Comparison of ENCODE assay signal across 21 mouse cellular contexts in the genomic region with DNA sequence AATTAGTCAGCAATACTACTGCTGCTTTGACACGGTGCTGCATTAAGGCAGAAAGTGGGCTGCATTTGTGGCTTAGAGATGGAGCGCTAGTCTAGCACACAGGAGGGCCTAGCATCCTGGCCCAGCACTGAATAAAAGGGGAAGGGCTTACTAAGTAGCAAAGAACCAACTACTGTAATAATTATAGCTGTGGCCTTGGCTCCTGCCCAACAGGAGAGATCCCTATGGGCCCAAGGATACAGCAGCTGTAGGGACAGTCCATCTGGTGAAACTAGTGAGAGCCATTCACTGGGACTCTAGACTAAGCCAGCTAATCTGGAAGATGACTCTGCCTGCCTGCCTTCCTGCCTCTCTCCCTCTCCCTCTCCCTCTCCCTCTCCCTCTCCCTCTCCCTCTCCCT. TPM values are rescaled to one million over a fixed set of nuclear protein-coding genes. Genes with fewer than 3 reads are reported as not detected.
DNase-seq lines count a peak whose midpoint lies in the region; ATAC-seq and TF ChIP-seq lines count a peak whose summit lies in the region.
"Had no signal": no experiment of that assay in that cellular context is flagged by ENCODE, and none has a peak within 500 bp of the region (broad histone marks: within the 10 kb centered on the region; RNA-seq: fewer than 3 reads in every experiment).

No protein-coding gene starts in this region.

- H3K4me2 ChIP-seq in forebrain, embryonic 14.5 days (ENCODE audit: low read length), result no peak overlapping the region
- H3K4me2 ChIP-seq in forebrain, postnatal 0 days (ENCODE audit: low read depth), result no peak overlapping the region
- no peak overlapping the region for H3K4me2 ChIP-seq in kidney, embryonic 14.5 days (replicated peaks; ENCODE audit: low read depth, low read length)
- H3K4me2 ChIP-seq: heart, embryonic 12.5 days; hindbrain, embryonic 12.5 days; lung, embryonic 15.5 days had no signal

- no peak for ATAC-seq in forebrain, embryonic 14.5 days
- no peak for ATAC-seq in forebrain, postnatal 0 days
- no peak for ATAC-seq in kidney, embryonic 14.5 days (ENCODE audit: low FRiP score, low TSS enrichment)

- intact Hi-C loops in left cerebral cortex, postnatal 4 days (cut with DNase I), result no loop called here

- no peak overlapping the region for H3K4me3 ChIP-seq in forebrain, embryonic 14.5 days (ENCODE audit: low read depth, low read length)
- H3K4me3 ChIP-seq in forebrain, postnatal 0 days (ENCODE audit: low read depth, low read length), result no peak overlapping the region
- no peak overlapping the region for H3K4me3 ChIP-seq in kidney, embryonic 14.5 days (ENCODE audit: low read length)
- H3K4me3 ChIP-seq: heart, embryonic 12.5 days; hindbrain, embryonic 12.5 days; lung, embryonic 15.5 days had no signal

- no peaks in the 10 kb centered on the region for H3K4me1 ChIP-seq in forebrain, embryonic 14.5 days (ENCODE audit: control insufficient read depth, insufficient read depth, low read length)
- no peaks in the 10 kb centered on the region for H3K4me1 ChIP-seq in forebrain, postnatal 0 days (ENCODE audit: insufficient read depth)
- H3K4me1 ChIP-seq in kidney, embryonic 14.5 days (ENCODE audit: control insufficient read depth, insufficient read depth, low read length), result no peaks in the 10 kb centered on the region
- H3K4me1 ChIP-seq: heart, embryonic 12.5 days; lung, embryonic 15.5 days had no signal

- no peak for TF ChIP-seq CTCF in forebrain, postnatal 0 days (IDR thresholded peaks at IDR 0.05; ENCODE audit: low read depth)

- H3K27me3 ChIP-seq in forebrain, embryonic 14.5 days (replicated peaks; ENCODE audit: control insufficient read depth, insufficient read depth, low read length), result no peaks in the 10 kb centered on the region
- no peaks in the 10 kb centered on the region for H3K27me3 ChIP-seq in forebrain, postnatal 0 days (ENCODE audit: insufficient read depth, low read length)
- H3K27me3 ChIP-seq in kidney, embryonic 14.5 days (ENCODE audit: control insufficient read depth, insufficient read depth, low read length), result no peaks in the 10 kb centered on the region
- H3K27me3 ChIP-seq: CH12.LX; hindbrain, embryonic 12.5 days; lung, embryonic 15.5 days had no signal

- no peak overlapping the region for H3K27ac ChIP-seq in forebrain, embryonic 14.5 days (ENCODE audit: low read depth, low read length)
- no peak overlapping the region for H3K27ac ChIP-seq in forebrain, postnatal 0 days (ENCODE audit: low read depth, low read length)
- no peak overlapping the region for H3K27ac ChIP-seq in kidney, embryonic 14.5 days (ENCODE audit: low read depth, low read length)
- H3K27ac ChIP-seq: hindbrain, embryonic 12.5 days; lung, embryonic 15.5 days had no signal

- no peaks in the 10 kb centered on the region for H3K36me3 ChIP-seq in forebrain, embryonic 14.5 days (ENCODE audit: control insufficient read depth, insufficient read depth, low read length)
- H3K36me3 ChIP-seq in forebrain, postnatal 0 days (ENCODE audit: insufficient read depth), result no peaks in the 10 kb centered on the region
- no peaks in the 10 kb centered on the region for H3K36me3 ChIP-seq in kidney, embryonic 14.5 days (ENCODE audit: control insufficient read depth, insufficient read depth, low read length)
- H3K36me3 ChIP-seq: heart, embryonic 12.5 days; hindbrain, embryonic 12.5 days; lung, embryonic 15.5 days had no signal

- H3K9me3 ChIP-seq in forebrain, embryonic 14.5 days (replicated peaks; ENCODE audit: control insufficient read depth, low read length), result no peaks in the 10 kb centered on the region
- no peaks in the 10 kb centered on the region for H3K9me3 ChIP-seq in forebrain, postnatal 0 days (ENCODE audit: low read length)
- H3K9me3 ChIP-seq in kidney, embryonic 14.5 days (ENCODE audit: control insufficient read depth, low read length), result no peaks in the 10 kb centered on the region
- H3K9me3 ChIP-seq: heart, embryonic 12.5 days; hindbrain, embryonic 12.5 days; lung, embryonic 15.5 days had no signal

- 63% methylated on average over 2 of the region's 2 CpGs for WGBS in forebrain, embryonic 14.5 days
- WGBS in forebrain, postnatal 0 days, result 64% methylated on average over 2 of the region's 2 CpGs
- WGBS in kidney, embryonic 14.5 days, result 89% methylated on average over 2 of the region's 2 CpGs

- DNase-seq in adrenal gland, adult 2 months, result peak; percentile 59
- DNase-seq in adrenal gland, adult 8-10 months, result no peak
- peak; percentile 44 for DNase-seq in forebrain, embryonic 14.5 days (ENCODE audit: low spot score)
- no peak for DNase-seq in forebrain, postnatal 0 days
- peak; percentile 75 for DNase-seq in left cerebral cortex, postnatal 4 days
- DNase-seq in left cerebral cortex, adult 18-20 months (ENCODE audit: low spot score in 2 of 2), result no peak
- DNase-seq in adrenal gland, postnatal 36 days, result peak; percentile 58 to 63
- DNase-seq: gastrocnemius, postnatal 10 days; kidney, adult 2 months; kidney, postnatal 4 days; right cerebral cortex, adult 18-20 months; spleen, adult 18-20 months had no signal

- H3K9ac ChIP-seq in forebrain, embryonic 14.5 days (ENCODE audit: low read length), result no peak overlapping the region
- no peak overlapping the region for H3K9ac ChIP-seq in forebrain, postnatal 0 days
- H3K9ac ChIP-seq in kidney, embryonic 14.5 days (ENCODE audit: low read depth, low read length), result no peak overlapping the region
- H3K9ac ChIP-seq: heart, embryonic 12.5 days; hindbrain, embryonic 12.5 days; lung, embryonic 15.5 days had no signal

RNA-seq across cellular contexts. Expression of gene Slc22a12, which starts 23.6 kb away (rescaled TPM):
- under 1 TPM; 0.37 to 0.45 TPM for total RNA-seq in adrenal gland, adult 2 months (2021)
- 0.11 and 0.32 TPM in 2 replicates for polyA plus RNA-seq in adrenal gland, adult 2 months (2012; rRNA removed)
- total RNA-seq in adrenal gland, adult 8-10 months (2022), result under 1 TPM in 1 of 4 experiments, not detected in 3; 0.31 TPM
- not detected in 2 replicates for polyA plus RNA-seq in forebrain, embryonic 14.5 days (2014; fragmentation: Nextera tagmentation; extraction: Ambion mirVana)
- total RNA-seq in forebrain, postnatal 0 days (2014; rRNA removed), result not detected in 2 replicates
- 0.15 and 0.40 TPM in 2 replicates for polyA plus RNA-seq in forebrain, postnatal 0 days (2015; fragmentation: Nextera tagmentation; extraction: Ambion mirVana)
- under 1 TPM in 1 of 2 experiments, not detected in 1; 0.30 TPM for total RNA-seq in left cerebral cortex, postnatal 4 days (2021)
- total RNA-seq in left cerebral cortex, adult 18-20 months (2021), result not detected
- under 1 TPM in 1 of 2 experiments, not detected in 1; 0.20 TPM for total RNA-seq in adrenal gland, postnatal 36 days (2021)
- 1.8 and 2.5 TPM in 2 replicates for polyA plus RNA-seq in kidney, embryonic 14.5 days (2014; fragmentation: Nextera tagmentation; extraction: Ambion mirVana)
- total RNA-seq: gastrocnemius, postnatal 10 days; liver, adult 2 months; monocyte, adult 5-6 weeks; neutrophil, adult 5-6 weeks had no signal
- polyA plus RNA-seq: heart, embryonic 12.5 days; hindbrain, embryonic 12.5 days; liver, adult 2 months; stomach, embryonic 16.5 days had no signal

Comparison
In these comparisons a context has a peak if more than half of its experiments do, and no peak if none do; other contexts are left out.
1. DNase-seq: peak in adrenal gland, adult 2 months (single experiment), forebrain, embryonic 14.5 days (single experiment), left cerebral cortex, postnatal 4 days (single experiment) and adrenal gland, postnatal 36 days (2 of 2); none in adrenal gland, adult 8-10 months (single experiment), forebrain, postnatal 0 days (single experiment) and left cerebral cortex, adult 18-20 months (0 of 2).